Mouse (Mus musculus): ENCODE measurements around the gene Wdr38. TPM values are rescaled to one million over a fixed set of nuclear protein-coding genes. Genes with fewer than 3 reads are reported as not detected.

The Wdr38 gene
- under 1 TPM; 0.33 to 0.46 TPM for total RNA-seq (2021)
- long read RNA-seq, experiment 1, partial matches to known transcripts: 0 of 2 reads
- long read RNA-seq, experiment 1, other reads (novel, unspliced or antisense): 2 of 2 reads
- long read RNA-seq, experiment 2, partial matches to known transcripts: 0 of 1 reads
- long read RNA-seq, experiment 2, other reads (novel, unspliced or antisense): 1 of 1 reads

DNA sequence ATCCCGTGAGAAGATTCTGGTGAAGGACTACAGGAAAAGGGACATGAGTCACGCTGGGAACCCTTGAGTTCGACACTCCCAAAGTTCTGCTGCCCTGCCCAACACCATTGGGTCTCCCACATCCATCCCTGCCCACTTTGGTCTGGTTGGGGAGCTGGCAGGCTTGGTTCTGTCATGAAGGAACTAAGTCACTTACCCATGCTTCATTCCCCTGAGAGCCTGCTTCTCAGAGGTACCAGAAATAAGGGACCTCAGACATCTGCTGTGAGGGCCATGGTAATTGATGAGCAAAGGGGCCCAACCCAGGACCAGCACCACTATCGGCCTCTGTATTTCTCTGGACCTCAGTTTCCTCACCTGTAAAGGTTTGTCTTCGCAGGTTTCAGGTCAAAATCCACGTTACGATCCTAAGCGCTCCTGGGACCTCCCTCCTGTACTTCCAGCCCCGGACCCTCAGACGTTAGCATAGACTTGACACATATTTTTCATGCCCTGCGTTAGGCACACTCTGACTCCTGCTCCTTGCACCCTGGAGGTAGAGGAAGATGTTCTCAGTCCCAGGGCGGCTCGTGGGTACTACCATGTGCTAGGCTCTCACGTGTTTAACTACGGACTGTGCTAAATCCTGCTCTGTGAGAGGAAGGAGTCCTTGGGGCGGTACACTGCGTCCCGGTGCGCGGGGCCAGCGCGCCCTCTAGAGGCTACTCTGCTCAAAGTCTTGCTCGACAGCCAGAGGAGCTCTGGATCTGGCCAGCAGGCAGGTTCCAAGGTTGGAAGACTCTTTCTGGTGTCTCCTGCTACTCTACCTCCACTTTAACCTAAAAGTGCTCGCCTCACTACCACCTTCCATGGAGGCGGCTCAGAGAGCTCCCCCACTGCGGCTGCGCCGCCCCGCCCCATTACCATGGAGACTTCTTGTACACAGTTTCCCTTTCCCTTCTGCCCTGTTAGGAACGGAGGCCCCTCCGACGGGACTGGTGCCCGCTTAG lies at the start of gene Wdr38:
TSS of gene Wdr38 (plus strand) at position 91 of the 989 bp plus-strand sequence.
- DNase-seq: peak; percentile 92 to 94

DNA sequence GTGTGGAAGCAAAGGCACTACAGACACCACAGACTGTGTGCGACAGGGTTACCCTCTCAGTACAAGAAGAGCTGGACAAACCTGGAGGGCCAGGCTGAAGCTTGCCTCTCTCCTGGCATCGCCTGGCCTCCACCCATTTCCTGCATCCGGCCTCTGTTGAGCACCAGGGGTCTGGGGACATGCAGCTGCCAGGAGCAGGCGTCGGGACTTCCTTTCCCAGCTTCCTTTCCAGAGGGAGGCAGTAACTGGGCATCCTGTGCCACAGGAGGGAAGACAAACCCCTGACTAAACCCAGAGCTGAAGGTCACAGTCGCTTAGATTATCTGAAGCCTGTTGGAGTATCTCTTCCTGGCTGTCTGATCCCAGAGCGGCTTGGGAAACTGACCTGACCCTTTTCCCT lies 49.7 kb upstream of the Wdr38 start:
- peak; percentile 60 for DNase-seq

DNA sequence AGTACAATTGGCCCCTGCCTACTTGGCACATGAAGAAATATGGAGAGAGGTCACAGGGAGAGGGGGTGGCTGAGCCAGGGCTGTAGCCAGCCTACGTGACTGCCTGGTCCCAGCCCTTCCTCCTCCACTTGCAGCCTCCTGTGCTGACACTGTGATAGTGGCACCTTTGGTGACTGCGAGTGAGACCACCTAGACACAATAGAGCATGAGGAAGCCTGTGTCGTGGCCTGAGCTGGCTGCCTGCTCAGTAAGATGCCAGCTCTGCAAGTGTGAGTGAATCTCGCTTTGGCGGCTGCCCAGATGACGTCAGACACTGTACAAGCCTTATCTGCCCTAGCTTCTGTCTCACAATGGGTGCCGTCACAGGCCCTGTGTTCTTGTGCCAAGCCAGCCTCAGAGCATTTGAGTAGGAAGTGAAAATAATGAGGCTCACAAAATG lies 47.0 kb upstream of the Wdr38 start:
- DNase-seq: peak; percentile 97 to 98

DNA sequence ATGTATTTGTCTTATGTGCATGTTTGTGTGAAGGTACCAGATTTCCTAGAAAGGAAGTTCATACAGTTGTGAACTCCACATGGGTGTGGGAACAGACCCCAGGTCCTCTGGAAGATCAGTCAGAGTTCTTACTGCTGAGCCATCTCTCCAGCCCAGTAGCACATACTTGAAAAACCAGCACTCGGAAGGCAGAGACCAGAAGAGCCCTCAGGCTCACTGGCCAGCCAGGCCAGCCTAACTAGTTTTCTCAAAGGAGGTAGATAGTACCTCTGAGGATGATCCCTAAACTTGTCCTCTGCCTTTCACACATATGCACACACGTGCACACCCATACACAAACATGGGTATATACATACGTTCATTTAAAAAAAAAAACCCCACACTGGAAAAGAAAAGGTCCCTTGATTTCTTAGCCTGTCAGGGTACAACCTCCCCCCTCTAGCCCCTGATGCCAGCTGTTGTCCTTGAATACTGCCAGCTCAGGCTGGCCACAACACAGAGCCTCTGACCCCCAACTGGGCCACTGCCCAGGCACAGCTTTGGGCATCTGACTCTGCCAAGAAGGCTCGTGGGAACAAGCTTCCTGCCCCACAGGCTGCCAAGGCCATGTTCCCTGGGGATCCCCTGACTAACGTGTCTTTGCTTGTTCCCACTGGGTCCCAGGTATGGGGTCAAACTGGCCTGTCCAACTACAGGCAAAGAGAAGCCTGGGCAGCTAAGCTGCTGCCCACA lies 44.0 kb upstream of the Wdr38 start:
- peak; percentile 89 to 91 for DNase-seq

DNA sequence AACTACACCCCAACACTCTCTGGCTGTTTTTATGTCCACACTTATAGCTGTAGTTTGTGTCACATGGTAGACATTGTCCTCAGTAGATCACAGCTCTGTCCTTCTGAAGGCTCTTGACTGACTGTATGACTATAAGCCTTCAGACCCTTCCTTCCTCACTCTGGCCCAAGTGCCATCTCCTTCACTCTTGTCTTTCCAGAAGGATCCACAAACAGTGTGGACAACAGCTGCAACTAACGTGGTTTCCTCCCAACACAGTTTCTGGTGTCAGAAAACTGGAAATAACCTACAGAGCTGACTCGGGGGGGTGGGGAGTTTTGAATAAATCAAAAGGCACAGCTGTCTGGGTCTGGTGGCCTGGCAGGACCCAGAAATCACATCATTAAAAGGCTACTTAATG lies 41.2 kb upstream of the Wdr38 start:
- DNase-seq: no peak

DNA sequence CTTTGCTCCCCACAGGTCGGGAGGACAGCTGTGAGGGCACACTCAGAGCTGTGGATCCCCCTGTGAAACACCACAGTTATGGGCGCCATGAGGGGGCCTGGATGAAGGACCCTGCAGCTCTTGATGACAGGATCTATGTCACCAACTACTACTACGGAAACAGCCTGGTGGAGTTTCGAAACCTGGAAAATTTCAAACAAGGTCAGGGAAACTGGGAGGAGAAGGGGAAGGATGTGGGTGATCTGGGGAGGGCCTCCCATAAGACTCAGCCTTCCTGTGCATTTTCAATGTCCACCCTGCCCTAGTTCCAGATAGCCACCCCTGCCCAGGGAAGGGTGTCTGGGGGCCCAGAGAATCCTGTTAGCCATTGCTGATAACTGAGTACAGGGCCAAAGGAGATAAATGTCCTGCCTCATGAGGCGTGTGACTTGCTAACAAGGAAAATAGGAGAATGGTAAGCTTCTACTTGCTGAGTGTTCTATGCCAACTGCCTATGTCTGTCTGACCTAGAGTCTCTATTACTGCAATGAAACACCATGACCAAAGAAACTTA lies 39.5 kb upstream of the Wdr38 start:
- DNase-seq: no peak

DNA sequence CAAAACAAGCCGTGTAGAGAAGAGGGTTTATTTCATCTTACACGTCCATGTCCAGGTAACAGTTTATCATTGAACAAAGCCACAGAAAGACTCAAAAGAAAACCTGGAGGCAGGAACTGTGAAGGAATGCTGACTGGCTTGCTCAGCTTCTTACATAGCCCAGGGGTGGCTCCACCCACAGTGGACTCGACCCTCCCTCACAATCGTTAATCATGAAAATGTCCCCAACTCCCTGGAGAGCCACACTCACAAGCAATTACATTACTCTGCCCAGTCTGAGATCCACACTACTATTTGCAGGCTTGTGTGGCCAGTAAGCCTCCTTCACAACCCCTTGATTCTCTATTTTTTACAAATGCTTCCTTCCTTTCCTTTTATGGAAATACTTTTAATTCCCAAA lies 33.1 kb upstream of the Wdr38 start:
- DNase-seq: no peak

DNA sequence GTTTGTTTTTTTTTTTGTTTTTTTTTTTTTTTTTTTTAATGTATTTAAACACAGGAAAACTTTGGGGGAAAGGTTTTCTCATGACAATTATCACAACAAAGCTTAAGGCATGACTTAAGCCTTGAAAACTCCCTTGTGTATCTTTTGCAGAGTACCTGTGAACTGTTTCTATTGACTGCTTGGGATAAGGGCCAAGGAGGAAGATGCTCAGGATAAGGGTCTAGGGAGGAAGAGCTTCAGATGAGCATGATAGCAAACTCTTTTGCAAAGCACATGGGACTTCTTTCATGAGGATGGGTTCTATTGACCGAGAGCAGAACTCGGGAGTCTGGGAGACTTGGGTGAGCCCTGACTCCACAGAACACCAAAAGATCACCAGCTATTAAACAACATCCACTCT lies 27.6 kb upstream of the Wdr38 start:
- no peak for DNase-seq

DNA sequence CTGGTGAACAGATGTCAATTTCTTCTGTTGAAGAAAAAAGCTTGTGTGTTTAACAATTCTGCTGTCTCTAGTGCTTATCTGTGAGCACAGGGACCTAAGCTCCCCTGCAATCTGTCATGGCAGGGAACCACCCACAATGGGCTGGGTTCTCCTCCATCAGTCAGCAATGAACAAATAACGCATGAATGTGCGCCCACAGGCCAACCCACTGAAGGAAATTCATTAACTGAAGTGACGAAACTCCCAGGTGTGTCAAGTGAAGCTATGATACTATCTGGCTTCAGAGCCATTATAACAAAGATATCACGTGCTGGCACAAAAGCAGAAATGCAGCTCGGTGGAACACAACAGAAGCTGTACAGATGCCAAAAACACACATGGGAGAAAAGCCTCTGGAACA lies 27.2 kb upstream of the Wdr38 start:
- no peak for DNase-seq

DNA sequence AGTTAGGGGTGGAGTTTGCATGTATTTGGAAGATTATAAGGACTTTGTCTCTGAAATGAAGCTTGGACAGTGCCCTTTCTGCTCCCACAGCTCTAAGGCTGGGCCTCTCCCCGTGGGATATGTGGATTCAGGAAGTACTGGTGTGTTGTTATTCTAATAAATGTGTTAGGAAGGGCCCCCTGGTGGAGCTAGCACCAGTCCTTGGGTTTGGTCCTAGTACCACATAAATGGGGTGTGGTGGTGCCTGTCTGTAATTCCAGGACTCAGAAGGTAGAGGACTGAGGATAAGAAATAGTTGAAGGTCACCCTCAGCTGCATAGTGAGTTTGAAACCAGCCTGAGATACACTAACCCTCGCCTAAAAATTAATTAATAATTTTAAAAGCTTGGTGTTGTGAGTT lies 24.1 kb upstream of the Wdr38 start:
- no peak for DNase-seq

DNA sequence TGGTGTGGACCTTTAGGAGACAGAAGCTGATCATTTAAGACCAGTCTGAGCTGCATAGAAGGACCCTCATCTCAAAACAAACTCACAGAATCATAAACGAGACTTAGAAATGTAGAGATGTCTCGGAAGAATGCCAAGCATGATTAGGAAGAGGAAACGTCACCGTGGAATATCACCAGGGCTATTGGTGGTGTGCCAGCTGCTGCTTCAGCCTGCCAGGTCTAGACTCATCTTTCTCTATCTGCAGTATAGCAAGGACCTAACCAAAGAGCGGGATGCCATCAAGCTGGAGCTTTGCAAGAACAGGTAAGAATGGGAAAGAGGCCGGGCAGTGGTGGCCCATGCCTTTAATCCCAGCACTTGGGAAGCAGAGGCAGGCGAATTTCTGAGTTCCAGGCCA lies 23.6 kb upstream of the Wdr38 start:
- peak; percentile 68 to 76 for DNase-seq

DNA sequence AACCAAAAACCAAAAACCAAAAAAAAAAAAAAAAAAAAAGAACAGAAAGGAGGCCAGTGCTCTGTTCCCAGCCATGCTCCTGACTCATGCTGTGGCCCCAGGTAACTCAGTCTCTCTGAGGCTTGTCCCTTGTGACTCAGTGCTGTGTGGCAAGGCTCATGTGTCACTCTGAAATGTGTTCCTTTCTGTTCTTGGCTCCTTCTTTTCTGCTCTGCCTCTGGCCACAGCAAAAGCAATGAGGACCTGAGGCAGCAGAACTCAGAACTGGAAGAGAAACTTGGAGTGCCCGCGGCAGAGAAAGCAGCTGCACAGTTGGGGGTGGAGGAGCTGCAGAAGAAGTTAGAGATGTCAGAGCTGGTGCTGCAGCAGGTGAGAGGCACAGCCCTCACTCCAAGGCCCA lies 23.1 kb upstream of the Wdr38 start:
- peak; percentile 60 to 61 for DNase-seq

DNA sequence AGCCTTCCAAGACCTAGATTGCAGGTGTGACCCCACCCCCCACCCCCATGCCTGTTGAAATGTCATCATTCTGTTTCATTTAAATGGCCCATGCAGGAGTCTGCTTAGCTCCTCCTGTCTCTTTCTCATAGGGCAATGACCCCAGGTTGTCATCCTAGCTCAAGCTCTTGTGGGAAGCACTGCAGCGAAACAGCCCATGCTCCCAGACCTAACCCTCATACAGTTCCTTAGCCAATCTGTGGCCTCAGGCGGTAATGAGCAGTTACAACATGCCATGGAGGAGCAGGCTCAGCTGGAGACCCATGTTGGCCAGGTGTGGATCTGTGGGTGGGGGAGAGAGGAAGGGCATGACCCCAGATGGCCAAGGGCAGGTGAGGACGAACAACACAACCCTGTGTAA lies 22.1 kb upstream of the Wdr38 start:
- DNase-seq: no peak

DNA sequence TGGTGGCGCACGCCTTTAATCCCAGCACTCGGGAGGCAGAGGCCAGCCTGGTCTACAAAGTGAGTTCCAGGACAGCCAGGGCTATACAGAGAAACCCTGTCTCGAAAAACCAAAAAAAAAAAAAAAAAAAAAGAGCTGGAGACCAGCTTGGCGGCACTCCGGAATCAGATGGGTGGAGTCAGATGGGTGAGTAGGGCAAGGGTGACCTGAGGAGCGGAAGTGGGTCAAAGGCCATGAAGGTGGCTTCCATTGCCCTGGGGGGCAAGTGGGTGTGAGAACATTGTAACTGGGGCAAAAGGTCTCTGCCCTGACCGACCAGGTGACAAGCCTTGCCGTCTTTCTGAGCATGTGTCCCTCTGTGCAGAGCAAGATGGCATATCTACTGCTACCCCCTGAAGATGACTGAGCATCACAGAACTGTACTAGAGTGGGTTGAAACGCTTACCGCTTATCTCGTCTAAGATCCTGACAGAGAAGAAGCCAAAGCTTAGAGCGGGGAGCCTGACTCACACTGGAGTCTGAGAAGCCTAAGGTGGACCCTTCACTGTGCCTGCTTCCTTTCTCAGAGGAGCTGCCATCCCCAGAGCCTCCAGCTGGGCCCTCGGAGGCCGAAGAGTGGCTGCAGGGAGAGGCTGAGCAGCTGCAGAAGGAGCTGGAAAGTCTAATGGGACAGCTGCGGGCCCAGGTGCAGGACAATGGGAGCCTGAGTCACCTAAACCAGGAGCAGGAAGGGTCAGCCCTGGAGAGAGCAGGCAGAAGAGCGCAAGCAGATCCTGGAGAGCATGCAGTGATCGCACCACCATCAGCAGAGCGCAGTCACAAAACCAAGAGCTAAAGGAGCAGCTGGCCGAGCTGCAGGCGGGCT lies 21.1 kb upstream of the Wdr38 start:
- DNase-seq: no peak

DNA sequence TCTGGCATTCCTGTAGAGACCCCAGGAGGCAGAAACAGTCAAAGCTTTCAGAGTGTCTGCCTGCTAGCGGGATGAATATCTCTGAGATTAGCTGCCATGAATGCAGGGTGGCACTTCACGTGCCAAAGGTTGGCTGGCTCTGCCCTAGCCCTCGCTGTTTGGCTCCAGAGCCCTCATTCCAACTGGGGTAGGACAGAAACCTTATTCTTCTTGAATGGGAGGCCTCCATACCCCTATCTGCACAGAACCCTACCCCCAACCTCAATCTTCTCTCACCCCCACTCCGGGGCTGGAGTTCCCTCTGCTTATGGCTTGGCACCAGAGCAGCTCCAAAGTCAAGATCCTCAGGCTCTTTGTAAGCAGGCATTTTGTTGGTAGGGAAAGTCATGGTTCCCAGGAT lies 19.4 kb upstream of the Wdr38 start:
- no peak for DNase-seq

DNA sequence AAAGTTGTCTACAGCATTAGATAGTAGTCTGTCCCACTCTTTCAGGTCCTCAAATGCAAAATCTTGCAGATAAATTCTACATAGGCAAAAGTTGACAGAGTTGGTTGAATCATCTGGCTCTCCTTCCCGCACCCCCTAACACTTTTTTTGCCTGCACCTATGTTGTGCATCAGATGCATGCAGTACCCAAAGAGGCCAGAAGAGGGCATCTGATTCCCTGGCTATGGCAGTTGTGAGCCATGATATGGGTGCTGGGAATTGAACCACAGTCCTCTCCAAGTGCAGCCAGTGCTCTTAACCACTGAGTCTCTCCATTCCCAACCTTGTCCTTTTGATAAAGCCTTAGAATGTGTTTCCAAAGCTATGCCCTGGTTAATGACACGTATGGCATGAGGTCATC lies 13.8 kb upstream of the Wdr38 start:
- DNase-seq: no peak

DNA sequence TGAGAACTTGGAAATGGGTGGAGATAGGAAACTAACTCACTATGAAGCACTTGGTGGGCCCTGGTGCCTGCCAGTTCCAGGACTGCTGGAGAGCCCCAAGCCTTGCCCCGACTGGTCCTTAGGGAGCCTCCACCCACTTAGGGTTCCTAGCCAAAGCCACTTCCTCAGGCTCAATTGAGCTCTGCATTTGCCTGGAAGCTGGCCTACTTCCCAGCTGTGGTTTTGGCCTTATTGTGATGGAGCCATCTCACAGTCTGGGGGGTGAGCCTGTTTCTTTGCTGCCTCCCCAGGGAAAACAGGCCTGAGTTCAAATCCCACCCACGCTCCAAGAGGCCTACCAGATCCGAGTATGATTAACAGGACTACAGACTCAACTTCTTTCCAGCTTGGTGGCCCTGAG lies 10.7 kb upstream of the Wdr38 start:
- peak in 1 of 2 experiments; percentile 51 for DNase-seq

DNA sequence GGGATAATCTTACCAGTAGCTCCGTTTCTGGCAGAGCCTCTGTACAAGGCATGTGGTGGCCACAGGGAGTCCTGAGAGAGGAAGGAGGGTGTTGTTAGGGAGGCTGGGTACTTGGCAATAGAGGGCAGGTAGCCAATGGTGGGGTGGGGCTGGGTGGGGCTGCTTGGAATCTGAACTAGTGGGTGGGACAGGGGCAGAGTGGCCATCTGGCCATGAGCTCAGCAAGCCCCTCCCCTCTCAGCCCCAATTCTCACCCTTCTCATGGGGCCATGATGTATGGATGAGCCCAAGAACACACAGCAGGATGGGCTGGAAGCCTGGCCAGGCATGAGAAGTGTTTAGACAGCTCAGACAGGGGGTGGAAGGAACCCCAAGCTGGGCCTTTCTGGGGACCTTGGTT lies 9.9 kb upstream of the Wdr38 start:
- DNase-seq: no peak

DNA sequence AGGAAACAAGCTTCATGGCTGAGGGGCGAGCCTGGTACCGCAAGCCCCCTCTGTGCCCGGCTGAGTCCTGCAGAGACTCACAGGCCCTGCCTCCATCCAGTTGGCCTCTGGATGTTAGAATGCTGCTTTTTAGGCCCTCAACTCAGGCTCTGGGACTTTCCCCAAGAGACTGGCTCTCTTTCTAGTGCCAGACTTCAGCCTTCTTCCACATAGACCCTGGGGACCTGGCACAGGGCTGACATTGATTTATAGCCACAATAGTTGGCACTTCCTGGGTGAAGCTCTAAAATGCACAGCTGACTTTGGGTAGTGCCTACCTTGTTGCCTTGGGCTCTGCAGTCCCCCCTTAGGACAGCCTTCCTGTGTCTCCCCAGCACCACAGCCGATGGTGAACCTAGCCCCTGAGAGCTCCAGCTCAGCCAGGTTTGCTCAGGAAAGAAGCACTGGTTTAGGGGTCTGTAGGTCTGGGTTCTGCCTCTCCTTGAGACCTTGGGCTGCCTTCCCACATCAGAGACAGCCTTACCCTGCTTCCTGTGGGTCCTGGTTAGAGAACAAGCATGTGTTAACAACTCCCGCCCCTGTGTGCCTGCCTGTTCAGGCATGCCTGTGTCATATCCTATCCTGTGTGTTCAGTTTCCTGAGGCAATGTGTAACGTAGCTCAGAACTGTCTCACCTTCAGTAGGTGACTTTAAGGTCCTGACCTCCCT lies 9.3 kb upstream of the Wdr38 start:
- DNase-seq: peak in 1 of 2 experiments; percentile 40

DNA sequence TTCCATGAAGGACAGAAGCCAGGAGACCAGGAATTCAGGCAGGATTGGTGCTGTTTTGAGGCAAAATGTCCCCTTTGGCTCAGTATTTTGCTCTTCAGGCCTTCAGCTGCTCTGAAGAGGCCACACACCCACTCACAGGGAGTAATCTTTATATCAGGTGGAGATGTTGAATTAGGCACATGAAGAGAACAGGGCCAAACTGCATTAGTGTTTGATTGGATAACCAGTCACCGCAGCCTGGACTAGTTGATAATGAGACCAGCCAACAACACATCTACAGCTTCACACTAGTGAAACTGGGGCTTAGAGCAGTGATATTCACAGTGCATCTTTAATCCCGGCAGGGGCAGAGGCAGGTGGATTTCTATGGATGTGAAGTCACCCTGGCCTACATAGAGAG lies 8.3 kb upstream of the Wdr38 start:
- no peak for DNase-seq

DNA sequence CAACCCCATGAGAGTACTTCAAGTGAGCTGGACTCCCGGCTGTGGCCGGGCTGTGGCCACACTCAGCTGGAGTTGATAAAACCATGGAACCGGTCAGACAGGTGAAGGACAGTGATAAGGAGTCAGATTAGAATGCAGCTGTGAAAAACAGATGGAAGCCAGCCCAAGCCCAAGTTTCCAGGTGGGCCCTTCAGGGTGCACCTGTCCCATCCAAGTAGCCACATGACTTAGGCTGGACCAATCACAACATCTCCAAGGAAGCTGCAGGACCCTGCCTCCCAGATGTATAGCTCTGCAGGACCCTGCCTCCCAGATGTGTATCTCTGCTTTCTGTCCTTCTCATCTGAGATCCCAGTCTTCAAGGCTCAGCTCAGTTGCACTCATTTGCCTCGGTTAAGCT lies 5.3 kb upstream of the Wdr38 start:
- DNase-seq: no peak
